Mouse (Mus musculus): ENCODE measurements around the gene Fis1.

Fis1 gene

GRCm38 (mm10) chr5:136961983-136962461, 8.9 kb downstream of the Fis1 start:
- H3K4me1 ChIP-seq (replicated peaks; ENCODE audit: low read depth, low read length), result peaks cover 92% of the 10 kb centered on the region
- H3K27me3 ChIP-seq (ENCODE audit: insufficient read depth, low read length), result no peaks in the 10 kb centered on the region
- H3K4me3 ChIP-seq (replicated peaks; ENCODE audit: low read length), result peak overlapping the region; percentile 85
- TF ChIP-seq CTCF (conservative IDR thresholded peaks at IDR 0.05; ENCODE audit: low read length) (no peak), POU5F1 (IDR thresholded peaks at IDR 0.05; ENCODE audit: borderline replicate concordance, low read length) (no peak), NANOG (IDR thresholded peaks at IDR 0.05; ENCODE audit: borderline replicate concordance, low read length) (no peak)
- peaks cover 67% of the 10 kb centered on the region for H3K36me3 ChIP-seq (ENCODE audit: insufficient read depth, low read length)
- H3K9me3 ChIP-seq (ENCODE audit: low read length), result no peaks in the 10 kb centered on the region

- TF ChIP-seq CTCF (conservative IDR thresholded peaks at IDR 0.05; ENCODE audit: low read length), result peak; percentile 92
- TF ChIP-seq POU5F1 (IDR thresholded peaks at IDR 0.05; ENCODE audit: borderline replicate concordance, low read length), result no peak
- peaks cover 64% of the 10 kb centered on the region for H3K36me3 ChIP-seq (ENCODE audit: insufficient read depth, low read length)
- peaks cover 92% of the 10 kb centered on the region for H3K4me1 ChIP-seq (replicated peaks; ENCODE audit: low read depth, low read length)
- no peaks in the 10 kb centered on the region for H3K9me3 ChIP-seq (ENCODE audit: low read length)
- H3K27me3 ChIP-seq (ENCODE audit: insufficient read depth, low read length), result no peaks in the 10 kb centered on the region
- peak overlapping the region; percentile 85 for H3K4me3 ChIP-seq (replicated peaks; ENCODE audit: low read length)
Observed at GRCm38 (mm10) chr5:136962501-136962900, 9.4 kb downstream of the Fis1 start.

- peaks cover 93% of the 10 kb centered on the region for H3K4me1 ChIP-seq (replicated peaks; ENCODE audit: low read depth, low read length)
- no peaks in the 10 kb centered on the region for H3K27me3 ChIP-seq (ENCODE audit: insufficient read depth, low read length)
- no peak for TF ChIP-seq POU5F1 (IDR thresholded peaks at IDR 0.05; ENCODE audit: borderline replicate concordance, low read length)
- no peak for TF ChIP-seq NANOG (IDR thresholded peaks at IDR 0.05; ENCODE audit: borderline replicate concordance, low read length)
- H3K36me3 ChIP-seq (ENCODE audit: insufficient read depth, low read length), result peaks cover 64% of the 10 kb centered on the region
- H3K9me3 ChIP-seq (ENCODE audit: low read length), result no peaks in the 10 kb centered on the region
- H3K4me3 ChIP-seq (replicated peaks; ENCODE audit: low read length), result peak overlapping the region; percentile 85
Observed at GRCm38 (mm10) chr5:136962966-136963540, 10.0 kb downstream of the Fis1 start.

GRCm38 (mm10) chr5:136965210-136965609, 12.1 kb downstream of the Fis1 start:
- TF ChIP-seq POU5F1 (IDR thresholded peaks at IDR 0.05; ENCODE audit: borderline replicate concordance, low read length) (no peak), NANOG (IDR thresholded peaks at IDR 0.05; ENCODE audit: borderline replicate concordance, low read length) (no peak), CTCF (conservative IDR thresholded peaks at IDR 0.05; ENCODE audit: low read length) (no peak)
- Histone ChIP-seq H3K36me3 (ENCODE audit: insufficient read depth, low read length) (peaks cover 60% of the 10 kb centered on the region), H3K27me3 (ENCODE audit: insufficient read depth, low read length) (no peaks in the 10 kb centered on the region), H3K9me3 (ENCODE audit: low read length) (no peaks in the 10 kb centered on the region), H3K4me3 (replicated peaks; ENCODE audit: low read length) (0 out of 2 replicates have a peak overlapping the region, but pooled peaks have one; percentile 59), H3K4me1 (replicated peaks; ENCODE audit: low read depth, low read length) (peaks cover 76% of the 10 kb centered on the region)

- peaks cover 57% of the 10 kb centered on the region for H3K36me3 ChIP-seq (ENCODE audit: insufficient read depth, low read length)
- H3K4me3 ChIP-seq (replicated peaks; ENCODE audit: low read length), result peak overlapping the region; percentile 59
- no peaks in the 10 kb centered on the region for H3K27me3 ChIP-seq (ENCODE audit: insufficient read depth, low read length)
- H3K4me1 ChIP-seq (replicated peaks; ENCODE audit: low read depth, low read length), result peaks cover 73% of the 10 kb centered on the region
- no peaks in the 10 kb centered on the region for H3K9me3 ChIP-seq (ENCODE audit: low read length)
- TF ChIP-seq CTCF (conservative IDR thresholded peaks at IDR 0.05; ENCODE audit: low read length) (no peak), NANOG (IDR thresholded peaks at IDR 0.05; ENCODE audit: borderline replicate concordance, low read length) (no peak), POU5F1 (IDR thresholded peaks at IDR 0.05; ENCODE audit: borderline replicate concordance, low read length) (no peak)
Observed at GRCm38 (mm10) chr5:136965686-136966085, 12.6 kb downstream of the Fis1 start.

- TF ChIP-seq CTCF (conservative IDR thresholded peaks at IDR 0.05; ENCODE audit: low read length) (no peak), NANOG (IDR thresholded peaks at IDR 0.05; ENCODE audit: borderline replicate concordance, low read length) (no peak), POU5F1 (IDR thresholded peaks at IDR 0.05; ENCODE audit: borderline replicate concordance, low read length) (no peak)
- Histone ChIP-seq H3K9me3 (ENCODE audit: low read length) (no peaks in the 10 kb centered on the region), H3K4me3 (replicated peaks; ENCODE audit: low read length) (peak within 1 kb of the TSS; percentile 59), H3K27me3 (ENCODE audit: insufficient read depth, low read length) (no peaks in the 10 kb centered on the region), H3K4me1 (replicated peaks; ENCODE audit: low read depth, low read length) (peaks cover 67% of the 10 kb centered on the region), H3K36me3 (ENCODE audit: insufficient read depth, low read length) (peaks cover 55% of the 10 kb centered on the region)
Observed at GRCm38 (mm10) chr5:136966331-136966730, 13.3 kb downstream of the Fis1 start, which contains the start of gene Cldn15. Gene Cldn15 (plus strand): TSS chr5:136966616.

- no peaks in the 10 kb centered on the region for H3K9me3 ChIP-seq (ENCODE audit: low read length)
- peaks cover 55% of the 10 kb centered on the region for H3K36me3 ChIP-seq (ENCODE audit: insufficient read depth, low read length)
- peaks cover 61% of the 10 kb centered on the region for H3K4me1 ChIP-seq (replicated peaks; ENCODE audit: low read depth, low read length)
- no peak overlapping the region for H3K4me3 ChIP-seq (replicated peaks; ENCODE audit: low read length)
- no peak for TF ChIP-seq NANOG (IDR thresholded peaks at IDR 0.05; ENCODE audit: borderline replicate concordance, low read length)
- TF ChIP-seq POU5F1 (IDR thresholded peaks at IDR 0.05; ENCODE audit: borderline replicate concordance, low read length), result no peak
- TF ChIP-seq CTCF (conservative IDR thresholded peaks at IDR 0.05; ENCODE audit: low read length), result no peak
- H3K27me3 ChIP-seq (ENCODE audit: insufficient read depth, low read length), result no peaks in the 10 kb centered on the region
Observed at GRCm38 (mm10) chr5:136966861-136967455, 13.9 kb downstream of the Fis1 start.

- TF ChIP-seq POU5F1 (IDR thresholded peaks at IDR 0.05; ENCODE audit: borderline replicate concordance, low read length) (no peak), CTCF (conservative IDR thresholded peaks at IDR 0.05; ENCODE audit: low read length) (no peak), NANOG (IDR thresholded peaks at IDR 0.05; ENCODE audit: borderline replicate concordance, low read length) (no peak)
- no peaks in the 10 kb centered on the region for H3K27me3 ChIP-seq (ENCODE audit: insufficient read depth, low read length)
- H3K9me3 ChIP-seq (ENCODE audit: low read length), result no peaks in the 10 kb centered on the region
Observed at GRCm38 (mm10) chr5:136967592-136967991, 14.5 kb downstream of the Fis1 start.

More at GRCm38 (mm10) chr5:136967592-136967991, 14.5 kb downstream of the Fis1 start:
- Histone ChIP-seq H3K4me3 (replicated peaks; ENCODE audit: low read length) (no peak overlapping the region), H3K36me3 (ENCODE audit: insufficient read depth, low read length) (peaks cover 55% of the 10 kb centered on the region), H3K4me1 (replicated peaks; ENCODE audit: low read depth, low read length) (peaks cover 58% of the 10 kb centered on the region)
